Comparison of ENCODE assay signal across 8 mouse cellular contexts in genomic region chr19:44755693-44756420, GRCm38 (mm10). TPM values are rescaled to one million over a fixed set of nuclear protein-coding genes. Genes with fewer than 3 reads are reported as not detected.
DNase-seq lines count a peak whose midpoint lies in the region; ATAC-seq lines count a peak whose summit lies in the region.

Pax2 (plus strand) TSS chr19:44756045.

- H3K9me3 ChIP-seq in embryonic facial prominence, embryonic 10.5 days, result no peaks in the 10 kb centered on the region
- no peaks in the 10 kb centered on the region for H3K9me3 ChIP-seq in hindbrain, embryonic 10.5 days
- H3K9me3 ChIP-seq in limb, embryonic 15.5 days, result no peaks in the 10 kb centered on the region

- peaks cover 60% of the 10 kb centered on the region for H3K4me1 ChIP-seq in embryonic facial prominence, embryonic 10.5 days
- H3K4me1 ChIP-seq in hindbrain, embryonic 10.5 days (replicated peaks), result peaks cover 79% of the 10 kb centered on the region
- H3K4me1 ChIP-seq in limb, embryonic 15.5 days, result peaks cover 44% of the 10 kb centered on the region

- H3K9ac ChIP-seq in limb, embryonic 15.5 days, result no peak within 1 kb of the TSS

- WGBS in embryonic facial prominence, embryonic 10.5 days, result under 1% methylated on average over 52 of the region's 52 CpGs
- under 1% methylated on average over 52 of the region's 52 CpGs for WGBS in hindbrain, embryonic 10.5 days
- WGBS in limb, embryonic 15.5 days, result under 1% methylated on average over 50 of the region's 52 CpGs

- peaks cover 100% of the 10 kb centered on the region for H3K27me3 ChIP-seq in embryonic facial prominence, embryonic 10.5 days (replicated peaks; ENCODE audit: low read depth, poor library complexity, severe bottlenecking)
- peaks cover 100% of the 10 kb centered on the region for H3K27me3 ChIP-seq in hindbrain, embryonic 10.5 days (ENCODE audit: insufficient read depth, poor library complexity, severe bottlenecking)
- H3K27me3 ChIP-seq in limb, embryonic 15.5 days, result peaks cover 96% of the 10 kb centered on the region

- peak within 1 kb of the TSS; percentile 66 for H3K4me2 ChIP-seq in limb, embryonic 15.5 days

- H3K27ac ChIP-seq in embryonic facial prominence, embryonic 10.5 days (replicated peaks), result peak within 1 kb of the TSS; percentile 73
- peak within 1 kb of the TSS; percentile 86 for H3K27ac ChIP-seq in hindbrain, embryonic 10.5 days
- no peak within 1 kb of the TSS for H3K27ac ChIP-seq in limb, embryonic 15.5 days

- H3K4me3 ChIP-seq in embryonic facial prominence, embryonic 10.5 days, result peak within 1 kb of the TSS; percentile 58
- peak within 1 kb of the TSS; percentile 51 for H3K4me3 ChIP-seq in hindbrain, embryonic 10.5 days
- peak within 1 kb of the TSS; percentile 36 for H3K4me3 ChIP-seq in limb, embryonic 15.5 days

- DNase-seq in cerebellum, postnatal 14 days, result peak; percentile 34 to 45
- DNase-seq in cerebellum, adult 9-10 months, result no peak
- DNase-seq in embryonic facial prominence, embryonic 10.5 days (ENCODE audit: low spot score), result peak; percentile 70
- peak; percentile 62 for DNase-seq in hindbrain, embryonic 10.5 days (ENCODE audit: low spot score)
- DNase-seq in right cerebral cortex, postnatal 14 days, result no peak
- no peak for DNase-seq in frontal cortex, postnatal 36 days (ENCODE audit: low spot score in 2 of 2)
- no peak for DNase-seq in cerebellum, adult 18-20 months

- no peak for ATAC-seq in limb, embryonic 15.5 days (ENCODE audit: insufficient number of reproducible peaks, low FRiP score, low TSS enrichment, low read depth)

- H3K36me3 ChIP-seq in embryonic facial prominence, embryonic 10.5 days (replicated peaks), result no peaks in the 10 kb centered on the region
- no peaks in the 10 kb centered on the region for H3K36me3 ChIP-seq in hindbrain, embryonic 10.5 days
- no peaks in the 10 kb centered on the region for H3K36me3 ChIP-seq in limb, embryonic 15.5 days

RNA-seq across cellular contexts. Expression of gene Pax2, which starts in this region (rescaled TPM):
- 1.00 and 1.8 TPM in 2 replicates for polyA plus RNA-seq in embryonic facial prominence, embryonic 10.5 days (2016; fragmentation: Nextera tagmentation; extraction: Ambion mirVana)
- 3.2 and 8.2 TPM in 2 replicates for polyA plus RNA-seq in hindbrain, embryonic 10.5 days (2016; fragmentation: Nextera tagmentation; extraction: Ambion mirVana)
- polyA plus RNA-seq in limb, embryonic 15.5 days (2015; fragmentation: Nextera tagmentation; extraction: Ambion mirVana), result not detected in 2 replicates

Comparison
In these comparisons a context has a peak if more than half of its experiments do, and no peak if none do; other contexts are left out.
1. DNase-seq: peak in cerebellum, postnatal 14 days (2 of 2), embryonic facial prominence, embryonic 10.5 days (single experiment) and hindbrain, embryonic 10.5 days (single experiment); none in cerebellum, adult 9-10 months (single experiment), right cerebral cortex, postnatal 14 days (single experiment), frontal cortex, postnatal 36 days (0 of 2) and cerebellum, adult 18-20 months (0 of 2).
2. Peak in every context shown above with its lines, with median percentiles within 50 percentile points of each other: H3K4me3 ChIP-seq.